Mouse (Mus musculus): Measurements from ENCODE around the gene Hpca. TPM values are rescaled to one million over a fixed set of nuclear protein-coding genes. Genes with fewer than 3 reads are reported as not detected.
A peak's percentile ranks its signal among the peaks of the same experiment; 100 is the strongest.

Hpca gene
- polyA plus RNA-seq, 1 experiment from 2014 or later, result 1.4 TPM

- H3K4me2 ChIP-seq, result peak overlapping the region; percentile 39
- no peaks in the 10 kb centered on the region for H3K36me3 ChIP-seq
- H3K4me3 ChIP-seq, result peak overlapping the region; percentile 11; the same call in 1 of the 2 replicates
- H3K27me3 ChIP-seq, result peaks cover 17% of the 10 kb centered on the region; the same call in 1 of the 2 replicates
- no peaks in the 10 kb centered on the region for H3K9me3 ChIP-seq
- H3K9ac ChIP-seq, result 0 out of 2 replicates have a peak overlapping the region, but pooled peaks have one; percentile 7
- no peak for ATAC-seq (ENCODE audit: insufficient number of reproducible peaks, low FRiP score, low TSS enrichment, low read depth)
- WGBS, result 11% methylated on average over 15 of the region's 15 CpGs
- no peak overlapping the region for H3K27ac ChIP-seq
- H3K4me1 ChIP-seq, result peaks cover 38% of the 10 kb centered on the region
Measured at GRCm38 (mm10) chr4:129134799-129135585, 13.2 kb upstream of the Hpca start.

- Histone ChIP-seq H3K27ac (peak overlapping the region; percentile 71), H3K4me1 (peaks cover 38% of the 10 kb centered on the region), H3K27me3 (peaks cover 12% of the 10 kb centered on the region), H3K4me3 (peak overlapping the region; percentile 35), H3K9ac (no peak overlapping the region), H3K9me3 (no peaks in the 10 kb centered on the region), H3K36me3 (no peaks in the 10 kb centered on the region), H3K4me2 (peak overlapping the region; percentile 40)
- ATAC-seq (ENCODE audit: insufficient number of reproducible peaks, low FRiP score, low TSS enrichment, low read depth), result peak; percentile 62; the same call in 1 of the 2 replicates
- WGBS, result 2% methylated on average over 17 of the region's 17 CpGs
Measured at GRCm38 (mm10) chr4:129130755-129131303, 9.0 kb upstream of the Hpca start.

- Histone ChIP-seq H3K4me3 (peak overlapping the region; percentile 35), H3K4me1 (peaks cover 42% of the 10 kb centered on the region), H3K36me3 (no peaks in the 10 kb centered on the region), H3K4me2 (peak overlapping the region; percentile 40), H3K27ac (peak overlapping the region; percentile 71), H3K27me3 (peaks cover 14% of the 10 kb centered on the region), H3K9ac (no peak overlapping the region), H3K9me3 (no peaks in the 10 kb centered on the region)
- ATAC-seq (ENCODE audit: insufficient number of reproducible peaks, low FRiP score, low TSS enrichment, low read depth), result 0 out of 2 replicates have a peak, but pooled peaks have one; percentile 49
- 1% methylated on average over 8 of the region's 8 CpGs for WGBS
Measured at GRCm38 (mm10) chr4:129130149-129130548, 8.3 kb upstream of the Hpca start.

- no peak for ATAC-seq (ENCODE audit: insufficient number of reproducible peaks, low FRiP score, low TSS enrichment, low read depth)
- no peak overlapping the region for H3K4me3 ChIP-seq
- H3K27ac ChIP-seq, result no peak overlapping the region
- H3K4me1 ChIP-seq, result peaks cover 40% of the 10 kb centered on the region
- whole genome bisulfite sequencing, result 30% methylated on average over 9 of the region's 9 CpGs
- H3K9ac ChIP-seq, result no peak overlapping the region
- H3K36me3 ChIP-seq, result no peaks in the 10 kb centered on the region
- no peak overlapping the region for H3K4me2 ChIP-seq
- no peaks in the 10 kb centered on the region for H3K9me3 ChIP-seq
- H3K27me3 ChIP-seq, result peaks cover 22% of the 10 kb centered on the region
Measured at GRCm38 (mm10) chr4:129129387-129129786, 7.6 kb upstream of the Hpca start.

- Histone ChIP-seq H3K9ac (no peak overlapping the region), H3K9me3 (no peaks in the 10 kb centered on the region), H3K4me3 (no peak overlapping the region), H3K4me2 (no peak overlapping the region), H3K27ac (no peak overlapping the region), H3K36me3 (no peaks in the 10 kb centered on the region), H3K27me3 (peaks cover 24% of the 10 kb centered on the region), H3K4me1 (peaks cover 40% of the 10 kb centered on the region)
- WGBS, result 47% methylated on average over 13 of the region's 13 CpGs
- ATAC-seq (ENCODE audit: insufficient number of reproducible peaks, low FRiP score, low TSS enrichment, low read depth), result no peak
Measured at GRCm38 (mm10) chr4:129128582-129129338, 6.9 kb upstream of the Hpca start.

- peaks cover 44% of the 10 kb centered on the region for H3K4me1 ChIP-seq
- 23% methylated on average over 19 of the region's 19 CpGs for WGBS
- no peaks in the 10 kb centered on the region for H3K36me3 ChIP-seq
- H3K4me3 ChIP-seq, result peak overlapping the region; percentile 11; the same call in 1 of the 2 replicates
- no peak for ATAC-seq (ENCODE audit: insufficient number of reproducible peaks, low FRiP score, low TSS enrichment, low read depth)
- H3K4me2 ChIP-seq, result peak overlapping the region; percentile 19; the same call in 1 of the 2 replicates
- no peak overlapping the region for H3K9ac ChIP-seq
- H3K9me3 ChIP-seq, result no peaks in the 10 kb centered on the region
- peaks cover 51% of the 10 kb centered on the region for H3K27me3 ChIP-seq
- H3K27ac ChIP-seq, result no peak overlapping the region
Measured at GRCm38 (mm10) chr4:129125736-129126451, 4.1 kb upstream of the Hpca start.

GRCm38 (mm10) chr4:129124652-129125146 lies 2.9 kb upstream of the Hpca start:
- H3K36me3 ChIP-seq, result no peaks in the 10 kb centered on the region
- ATAC-seq (ENCODE audit: insufficient number of reproducible peaks, low FRiP score, low TSS enrichment, low read depth), result no peak
- no peak overlapping the region for H3K9ac ChIP-seq
- peaks cover 38% of the 10 kb centered on the region for H3K4me1 ChIP-seq
- WGBS, result 6% methylated on average over 13 of the region's 13 CpGs
- H3K9me3 ChIP-seq, result no peaks in the 10 kb centered on the region
- no peak overlapping the region for H3K4me3 ChIP-seq
- no peak overlapping the region for H3K4me2 ChIP-seq
- no peak overlapping the region for H3K27ac ChIP-seq
- peaks cover 63% of the 10 kb centered on the region for H3K27me3 ChIP-seq

GRCm38 (mm10) chr4:129122719-129123118 lies 883 bp upstream of the Hpca start:
- Histone ChIP-seq H3K4me1 (peaks cover 26% of the 10 kb centered on the region), H3K9ac (no peak overlapping the region), H3K27me3 (peaks cover 78% of the 10 kb centered on the region), H3K27ac (no peak overlapping the region), H3K4me2 (no peak overlapping the region), H3K9me3 (no peaks in the 10 kb centered on the region), H3K36me3 (no peaks in the 10 kb centered on the region), H3K4me3 (no peak overlapping the region)
- no peak for ATAC-seq (ENCODE audit: insufficient number of reproducible peaks, low FRiP score, low TSS enrichment, low read depth)
- 25% methylated on average over 8 of the region's 8 CpGs for WGBS

GRCm38 (mm10) chr4:129122107-129122506 lies 271 bp upstream of the Hpca start:
- Histone ChIP-seq H3K9ac (no peak overlapping the region), H3K27me3 (peaks cover 80% of the 10 kb centered on the region)
- 28% methylated on average over 9 of the region's 9 CpGs for WGBS

GRCm38 (mm10) chr4:129120520-129121445 lies 1.1 kb downstream of the Hpca start:
- no peak overlapping the region for H3K27ac ChIP-seq
- ATAC-seq (ENCODE audit: insufficient number of reproducible peaks, low FRiP score, low TSS enrichment, low read depth), result no peak
- H3K36me3 ChIP-seq, result no peaks in the 10 kb centered on the region
- no peak overlapping the region for H3K9ac ChIP-seq
- H3K9me3 ChIP-seq, result no peaks in the 10 kb centered on the region
- peak overlapping the region; percentile 46 for H3K4me3 ChIP-seq
- H3K4me1 ChIP-seq, result peaks cover 24% of the 10 kb centered on the region
- H3K27me3 ChIP-seq, result peaks cover 77% of the 10 kb centered on the region
- 2% methylated on average over 52 of the region's 59 CpGs for WGBS
- H3K4me2 ChIP-seq, result peak overlapping the region; percentile 97

More at GRCm38 (mm10) chr4:129122107-129122506, 271 bp upstream of the Hpca start:
- no peak overlapping the region for H3K4me2 ChIP-seq
- no peak overlapping the region for H3K27ac ChIP-seq
- ATAC-seq (ENCODE audit: insufficient number of reproducible peaks, low FRiP score, low TSS enrichment, low read depth), result no peak
- H3K9me3 ChIP-seq, result no peaks in the 10 kb centered on the region
- H3K4me3 ChIP-seq, result no peak overlapping the region
- H3K4me1 ChIP-seq, result peaks cover 26% of the 10 kb centered on the region
- H3K36me3 ChIP-seq, result no peaks in the 10 kb centered on the region

Data from limb, embryonic 15.5 days (tissue).